Mouse (Mus musculus): ENCODE measurements around the gene Dpp8. TPM values are rescaled to one million over a fixed set of nuclear protein-coding genes. Genes with fewer than 3 reads are reported as not detected.

Gene Dpp8
- total RNA-seq, 2 experiments from 2014 or later: 162 to 163 TPM

DNA sequence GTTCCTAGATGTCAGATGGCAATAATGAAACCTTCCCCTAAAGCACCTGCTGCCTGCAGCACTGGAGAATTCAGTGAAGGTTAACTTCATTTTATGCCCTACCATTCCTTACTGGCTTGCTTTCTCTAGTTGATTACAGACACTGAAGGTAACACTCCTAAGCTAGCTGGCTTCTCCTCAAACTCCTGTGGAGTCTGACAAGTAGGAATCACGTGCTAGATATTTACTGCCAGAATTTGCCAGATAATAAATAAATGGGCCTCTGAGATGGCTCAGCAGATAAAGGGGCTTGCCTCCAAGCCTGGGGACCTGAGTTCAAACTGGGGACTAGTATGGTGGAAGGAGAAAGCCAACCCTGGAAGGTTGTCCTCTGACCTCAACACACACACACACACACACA is 54.6 kb downstream of the Dpp8 start:
- DNase-seq: no peak

DNA sequence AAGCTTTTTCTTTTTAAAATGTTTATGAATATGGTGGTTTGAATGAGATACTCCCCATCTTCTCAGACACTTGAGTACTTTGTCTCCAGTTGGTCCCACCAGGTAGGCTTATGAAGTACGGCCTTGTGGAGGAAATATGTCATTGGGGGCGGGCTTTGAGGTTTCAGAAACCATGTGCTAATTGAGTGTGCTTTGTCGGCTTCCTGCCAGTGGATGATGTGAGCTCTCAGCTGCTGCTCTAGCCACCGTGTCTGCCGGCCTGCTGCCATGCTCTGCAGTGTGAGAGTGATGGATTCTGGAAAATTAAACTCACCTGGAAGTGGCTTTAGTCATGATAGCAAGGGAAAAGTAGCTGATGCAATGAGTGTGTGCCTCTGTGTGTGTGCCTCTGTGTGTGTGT is 55.3 kb downstream of the Dpp8 start:
- no peak for DNase-seq

DNA sequence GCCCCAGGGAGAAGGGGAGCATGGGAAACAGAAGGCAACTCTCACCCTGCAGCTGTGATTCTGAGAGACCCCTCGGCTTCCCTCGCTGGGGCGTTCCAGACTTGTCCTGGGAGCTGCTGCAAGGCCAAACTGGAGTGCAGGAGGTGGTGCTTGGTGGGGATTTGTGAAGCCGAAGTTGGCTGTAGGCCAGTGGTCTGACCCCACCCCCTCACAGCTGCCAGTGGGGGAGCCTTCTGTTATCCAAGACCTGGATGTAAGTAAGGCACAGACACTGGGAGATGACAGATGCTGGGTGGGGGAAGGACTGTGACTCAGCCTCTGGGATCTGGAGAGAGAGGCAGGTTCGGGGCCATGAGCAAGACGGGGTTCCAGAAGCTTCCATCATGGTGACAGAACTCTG is 62.0 kb downstream of the Dpp8 start:
- no peak for DNase-seq

DNA sequence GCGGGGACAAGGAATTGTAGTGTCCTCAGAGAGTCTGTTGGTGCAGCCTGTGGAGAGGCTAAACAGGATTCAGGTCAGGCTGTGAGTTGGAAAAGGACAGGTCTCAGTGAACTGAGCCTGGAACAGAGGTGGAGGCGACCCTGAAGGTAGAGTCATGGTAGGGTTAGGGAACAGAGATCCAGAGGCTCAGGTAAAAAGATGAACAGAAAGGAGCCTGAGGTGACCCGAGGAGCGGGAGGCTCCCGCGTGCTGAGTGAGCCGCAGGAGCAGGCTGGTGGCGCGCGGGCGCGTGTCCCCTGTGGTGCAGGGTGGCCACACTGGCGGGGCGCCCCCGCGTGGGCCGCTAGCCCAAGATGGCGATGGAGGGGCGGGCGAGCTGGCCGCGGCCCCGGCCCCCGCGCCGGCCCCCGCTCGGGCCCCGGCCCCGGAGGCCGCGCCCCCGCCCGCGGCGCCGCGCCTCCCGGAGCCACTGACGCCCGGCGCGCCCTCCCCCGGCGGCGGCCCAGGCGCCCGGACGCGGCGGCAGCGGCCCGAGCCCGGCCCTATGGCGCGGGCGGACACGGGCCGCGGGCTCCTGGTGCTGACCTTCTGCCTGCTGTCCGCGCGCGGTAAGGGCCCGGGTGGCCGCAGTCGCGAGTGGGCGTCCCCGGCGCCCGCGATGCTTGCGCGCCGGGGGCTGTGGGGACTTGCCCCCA is 68.9 kb downstream of the Dpp8 start, which contains the start of gene Igdcc4:
Gene Igdcc4, plus strand, starts transcription at position 496 of the 695 bp plus-strand sequence.
- DNase-seq: no peak

DNA sequence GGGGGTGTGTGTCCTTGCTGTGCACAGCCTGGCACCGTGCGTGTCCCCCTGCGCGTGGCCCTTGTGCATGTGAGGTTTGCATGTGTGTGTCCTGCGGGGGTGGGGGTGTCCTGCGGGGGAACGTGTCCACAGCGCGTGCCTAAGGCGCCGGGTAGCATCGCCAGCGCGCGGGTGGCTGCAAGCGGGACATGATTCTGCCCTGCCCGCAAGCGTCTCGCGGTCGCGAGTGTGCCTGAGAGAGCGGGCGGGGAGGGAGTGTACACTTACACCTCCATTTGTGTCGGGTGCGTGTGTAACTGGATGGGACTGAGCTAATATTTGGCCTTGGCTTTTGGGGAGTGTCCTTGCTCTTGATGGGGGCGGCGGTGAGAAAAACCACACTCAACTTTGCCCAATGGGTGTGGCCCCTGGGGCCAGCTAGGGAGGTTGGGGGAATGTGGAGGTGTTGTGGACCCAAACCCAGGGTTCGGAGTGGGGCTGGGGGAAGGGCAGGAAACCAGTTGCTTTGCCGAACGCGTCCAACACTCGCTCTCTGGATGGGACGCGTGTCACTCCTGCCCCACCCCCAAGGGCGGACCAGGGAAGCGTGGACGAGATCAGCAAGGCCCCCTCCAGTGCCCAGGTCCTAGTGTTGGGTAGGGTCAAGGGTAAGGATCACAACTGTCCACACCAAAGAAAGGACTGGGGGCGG is 69.6 kb downstream of the Dpp8 start:
- DNase-seq: peak in 1 of 2 experiments; percentile 41

DNA sequence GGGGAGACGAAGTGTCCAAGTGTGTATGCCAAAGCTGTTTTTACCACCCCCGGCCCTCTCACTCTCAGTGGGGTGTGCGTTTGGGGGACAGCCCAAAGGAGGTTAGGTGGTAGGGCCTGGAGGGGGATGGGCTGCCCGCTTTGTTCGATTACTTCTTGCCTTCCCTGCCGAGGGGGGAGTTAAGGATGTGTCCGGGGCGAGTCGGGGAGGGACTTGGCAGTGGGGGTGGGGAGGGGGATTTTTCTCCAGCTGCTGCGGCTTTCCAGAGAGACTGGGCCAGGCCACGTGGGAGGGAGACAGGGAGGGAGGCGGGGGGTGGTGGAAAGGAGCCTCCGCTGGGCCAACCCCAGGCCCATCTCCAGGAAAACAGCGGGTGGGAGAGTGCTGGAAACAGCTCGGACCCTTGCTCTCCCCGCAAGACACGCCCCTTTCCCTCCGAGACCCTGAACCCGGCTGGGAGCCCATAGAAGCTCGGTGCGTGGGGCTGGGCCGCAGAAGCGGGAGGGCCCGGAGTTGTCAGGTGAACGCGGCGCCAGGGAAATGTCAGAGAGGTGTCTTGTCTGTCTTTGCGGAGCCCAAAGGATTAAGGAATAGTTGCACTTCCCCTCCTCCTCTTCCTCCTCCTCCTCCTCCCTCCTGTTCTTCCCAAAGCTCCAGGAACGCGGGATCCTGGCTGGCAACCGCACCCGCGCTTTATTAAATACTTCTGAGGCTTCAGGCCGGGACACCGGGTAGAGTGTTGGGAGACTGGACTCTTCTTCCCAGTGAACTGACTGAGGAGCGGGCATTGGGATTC is 70.4 kb downstream of the Dpp8 start:
- no peak for DNase-seq

DNA sequence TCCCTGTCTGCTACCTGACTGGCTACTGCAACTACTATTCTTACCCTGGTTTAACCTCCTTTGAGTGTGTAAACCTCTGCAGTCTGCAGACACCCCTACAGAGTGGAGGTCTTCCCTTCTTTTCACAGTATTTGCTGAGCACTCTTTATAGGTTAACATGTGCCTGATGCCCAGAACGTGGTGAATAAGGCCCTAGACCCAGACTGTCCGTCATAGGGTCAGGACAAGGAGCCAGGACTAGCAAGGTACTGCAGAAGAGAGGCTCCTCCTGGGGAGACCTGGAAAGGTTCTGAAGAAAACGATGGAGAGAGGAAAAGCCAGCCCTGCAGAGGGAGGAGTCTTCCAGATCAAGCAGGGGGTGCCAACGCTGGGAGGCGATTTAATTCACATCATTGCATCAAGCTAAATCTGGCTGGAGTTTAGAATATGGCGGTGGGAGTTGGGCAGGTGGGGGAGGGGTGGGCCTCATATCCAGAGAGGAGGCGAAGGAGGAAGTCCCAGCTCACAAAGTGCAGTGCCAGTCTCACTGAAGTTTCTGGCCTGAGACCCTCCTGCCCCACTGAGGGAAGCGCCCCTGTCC is 71.0 kb downstream of the Dpp8 start:
- DNase-seq: no peak

DNA sequence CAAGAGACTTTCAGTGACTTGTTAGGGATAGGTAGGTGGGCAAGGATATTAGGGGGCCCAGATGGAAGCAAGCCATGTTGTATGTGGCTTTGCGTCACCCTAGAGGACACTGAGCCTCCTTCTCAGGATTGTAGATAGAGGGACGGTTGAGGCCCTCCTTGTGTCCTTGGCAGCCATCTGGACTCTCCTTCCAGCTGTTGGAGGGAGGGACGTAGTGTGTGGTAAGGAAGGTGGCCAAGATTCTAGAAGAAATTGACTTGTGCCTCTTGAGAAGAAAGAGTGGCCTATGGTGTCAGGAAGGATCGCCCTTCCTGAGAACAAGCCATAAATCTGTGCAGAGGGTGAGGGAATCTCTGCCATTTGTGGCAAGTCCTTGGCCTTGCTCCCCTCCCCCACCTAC is 74.6 kb downstream of the Dpp8 start:
- DNase-seq: no peak

DNA sequence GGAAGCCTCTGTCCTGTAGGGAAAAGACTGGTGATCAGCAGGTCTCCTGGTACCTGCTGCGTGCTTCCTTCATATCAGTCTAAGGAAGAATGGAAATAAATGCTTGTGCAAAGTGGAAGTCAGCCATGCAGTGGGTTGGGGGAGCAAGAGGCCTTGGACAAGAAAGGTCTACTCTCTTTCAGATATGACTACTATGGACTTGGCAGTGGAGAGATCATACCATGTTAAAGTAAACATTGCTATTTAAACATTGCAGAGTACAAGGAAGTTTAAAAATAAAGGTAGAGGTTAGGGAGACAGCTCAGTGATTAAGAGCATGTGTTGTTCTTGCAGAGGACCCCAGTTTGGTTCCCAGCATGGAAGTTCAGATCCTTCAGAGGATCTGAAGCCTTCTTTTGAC is 75.7 kb downstream of the Dpp8 start:
- DNase-seq: no peak

DNA sequence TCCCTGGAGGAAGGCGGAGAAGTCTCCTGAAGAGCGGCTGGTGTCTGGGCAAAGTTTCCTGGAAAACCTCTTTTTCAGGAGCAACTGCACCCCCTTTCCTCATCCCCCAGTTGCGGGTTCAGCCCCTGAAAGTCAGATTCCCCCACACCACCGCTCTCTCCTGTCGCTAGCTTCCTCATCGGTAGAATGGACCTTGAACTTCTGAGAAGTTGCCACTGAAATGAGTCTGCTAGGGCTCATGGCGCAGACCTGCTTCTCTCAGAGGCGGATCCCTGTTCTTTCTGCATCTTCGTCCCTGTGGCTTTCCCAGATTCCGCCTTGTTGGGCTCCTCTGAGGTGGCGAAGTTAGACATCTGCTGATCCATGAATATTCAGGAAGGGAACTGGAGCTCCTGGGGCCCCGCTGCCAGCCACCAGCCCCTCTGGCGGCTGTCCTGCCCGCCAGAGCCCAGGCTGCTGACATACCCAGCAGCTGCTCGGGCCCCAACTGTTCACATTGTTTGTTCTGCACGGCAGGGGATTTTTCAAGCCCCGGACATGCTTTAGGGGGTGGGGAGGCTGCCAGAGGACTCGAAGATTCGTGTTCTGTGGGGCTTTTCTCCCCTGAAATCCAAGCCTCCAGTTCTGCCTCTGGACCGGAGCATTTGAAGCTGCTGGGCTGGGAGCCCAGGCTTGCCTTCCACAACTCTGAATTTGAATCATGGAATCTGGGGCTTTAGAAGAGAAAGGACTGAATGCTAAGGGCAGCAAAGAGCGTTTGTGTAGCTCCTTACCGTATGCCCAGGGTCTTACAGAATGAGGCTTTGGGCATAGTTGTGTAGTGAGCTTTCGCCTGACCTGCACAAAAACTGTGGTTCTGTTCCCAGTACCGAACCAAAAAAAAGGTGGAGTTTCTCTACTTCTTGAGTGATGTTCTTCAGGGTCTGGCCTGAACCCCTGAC is 77.2 kb downstream of the Dpp8 start:
- DNase-seq: peak; percentile 55 to 67

DNA sequence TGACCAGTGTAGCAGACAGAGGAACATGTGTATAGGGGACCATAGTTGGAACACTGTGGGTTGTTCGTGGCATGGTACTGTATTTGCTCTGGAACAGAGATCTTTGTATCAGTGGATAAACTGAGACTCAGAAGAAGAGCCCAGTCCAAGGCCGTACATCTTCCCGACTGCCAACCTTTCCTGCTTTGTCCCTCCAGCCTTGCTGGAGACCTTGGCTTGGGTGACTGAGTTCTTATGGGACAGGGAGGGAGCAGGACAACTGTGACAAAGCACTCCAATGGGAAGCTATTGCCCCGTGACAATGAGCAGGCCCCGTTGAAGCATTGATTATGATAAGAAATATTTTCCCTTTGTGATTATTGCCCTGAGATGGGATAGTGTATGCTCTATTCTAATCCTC is 79.5 kb downstream of the Dpp8 start:
- DNase-seq: no peak

DNA sequence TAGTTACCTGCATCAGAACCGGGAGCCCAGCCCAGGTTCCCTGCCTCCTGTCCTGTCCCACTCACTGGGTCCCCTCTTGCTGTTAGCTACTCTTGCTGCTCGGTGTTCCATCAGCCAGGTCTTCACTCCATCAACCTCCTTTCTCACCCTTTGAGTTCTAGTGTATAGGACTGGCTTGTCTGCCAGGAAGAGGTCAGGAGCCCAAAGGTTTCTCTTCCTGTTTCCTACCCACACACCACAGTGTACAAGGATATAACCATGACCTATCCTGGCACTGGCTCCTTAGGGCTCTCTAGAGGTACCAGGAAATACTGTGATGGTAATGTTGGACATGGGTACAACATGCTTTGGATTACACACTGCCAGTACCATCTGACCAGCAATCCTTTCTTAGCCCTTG is 81.5 kb downstream of the Dpp8 start:
- DNase-seq: no peak

DNA sequence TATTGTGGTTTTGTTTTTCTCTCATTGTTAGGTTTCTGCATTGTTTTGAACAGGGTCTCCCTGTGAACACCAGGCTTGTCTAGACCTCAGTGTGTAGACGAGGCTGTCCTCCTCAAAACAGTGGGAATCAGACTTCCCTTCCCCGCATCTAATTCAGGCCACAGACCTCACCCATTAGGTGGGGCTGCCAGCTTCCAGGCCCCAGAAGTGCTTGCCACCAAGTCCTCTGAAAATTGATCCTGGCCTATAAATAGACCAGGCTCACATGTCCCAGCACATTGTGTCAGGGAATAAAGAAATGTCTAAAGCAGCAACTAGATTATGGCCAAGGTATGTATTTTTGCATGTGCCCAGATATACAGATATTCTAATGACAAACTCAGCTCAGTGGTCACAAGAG is 83.7 kb downstream of the Dpp8 start:
- no peak for DNase-seq

DNA sequence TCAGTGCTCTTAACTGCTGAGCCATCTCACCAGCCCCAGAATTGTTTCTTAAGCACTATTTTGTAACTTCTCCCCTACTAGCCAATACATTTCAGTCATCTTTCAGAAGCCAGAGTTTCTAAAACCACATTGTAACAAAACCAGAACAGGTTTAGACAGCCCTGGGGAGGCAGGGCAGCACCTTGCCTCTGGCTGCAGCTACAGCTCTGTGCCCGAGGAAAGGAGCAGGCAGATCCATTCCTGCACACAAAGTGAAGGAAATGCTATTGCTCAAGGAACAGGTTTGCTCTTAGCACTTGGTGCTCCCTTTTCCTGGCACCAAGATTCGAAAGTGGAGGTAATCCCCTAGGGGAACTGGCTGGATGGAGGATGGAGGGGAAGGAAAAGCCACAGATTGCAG is 85.3 kb downstream of the Dpp8 start:
- no peak for DNase-seq

DNA sequence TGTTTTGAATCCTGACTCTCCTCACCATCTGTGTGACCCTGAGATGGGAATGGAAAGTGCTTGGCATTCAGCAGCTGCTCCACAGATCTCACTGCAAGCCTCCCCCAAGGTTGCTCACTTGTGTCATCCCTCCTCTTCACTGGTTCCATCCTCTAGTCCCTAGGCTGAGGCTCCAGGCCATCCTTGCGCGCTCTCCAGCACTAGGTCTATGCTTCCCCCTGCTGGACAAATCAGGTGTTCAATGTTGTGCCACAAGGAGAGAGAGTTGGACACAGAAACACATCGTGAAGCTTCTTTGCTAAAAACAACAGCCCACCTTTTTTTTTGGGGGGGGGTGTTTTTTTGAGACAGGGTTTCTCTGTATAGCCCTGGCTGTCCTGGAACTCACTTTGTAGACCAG is 88.7 kb downstream of the Dpp8 start:
- DNase-seq: peak; percentile 46 to 66

DNA sequence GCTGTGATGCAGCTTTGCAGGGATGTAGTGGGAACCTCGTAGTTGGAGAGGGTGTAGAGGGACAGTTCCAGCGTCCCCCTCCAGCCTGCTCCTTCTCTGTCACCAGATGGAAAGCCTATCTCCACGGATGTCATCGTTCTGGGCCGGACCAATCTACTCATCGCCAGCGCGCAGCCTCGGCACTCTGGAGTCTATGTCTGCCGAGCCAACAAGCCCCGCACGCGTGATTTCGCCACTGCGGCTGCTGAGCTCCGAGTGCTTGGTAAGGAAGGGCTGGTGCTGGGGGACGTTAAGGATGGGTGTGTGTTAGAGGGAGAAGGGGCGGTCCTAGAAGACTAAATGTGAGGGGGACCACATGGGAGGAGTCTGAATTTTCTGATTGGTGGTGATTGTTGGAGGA is 90.3 kb downstream of the Dpp8 start:
- DNase-seq: peak; percentile 65 to 78

DNA sequence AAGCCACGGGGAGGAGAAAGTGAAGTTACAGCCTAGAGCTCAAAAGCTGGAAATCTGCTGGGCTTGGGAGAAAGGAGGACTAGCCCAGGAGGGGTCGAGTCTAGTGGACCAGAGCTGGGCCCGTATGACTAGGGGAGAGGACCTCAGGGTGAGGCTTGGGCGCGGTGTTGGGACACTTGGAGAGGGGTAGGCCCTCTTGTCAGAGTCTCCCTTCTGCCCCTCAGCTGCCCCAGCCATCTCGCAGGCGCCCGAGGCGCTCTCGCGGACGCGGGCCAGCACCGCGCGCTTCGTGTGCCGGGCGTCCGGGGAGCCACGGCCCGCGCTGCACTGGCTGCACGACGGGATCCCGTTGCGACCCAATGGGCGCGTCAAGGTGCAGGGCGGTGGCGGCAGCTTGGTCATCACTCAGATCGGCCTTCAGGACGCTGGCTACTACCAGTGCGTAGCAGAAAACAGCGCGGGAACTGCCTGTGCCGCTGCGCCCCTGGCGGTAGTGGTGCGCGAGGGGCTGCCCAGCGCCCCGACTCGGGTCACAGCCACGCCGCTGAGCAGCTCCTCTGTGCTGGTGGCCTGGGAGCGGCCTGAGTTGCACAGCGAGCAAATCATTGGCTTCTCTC is 91.4 kb downstream of the Dpp8 start:
- peak; percentile 19 to 30 for DNase-seq

DNA sequence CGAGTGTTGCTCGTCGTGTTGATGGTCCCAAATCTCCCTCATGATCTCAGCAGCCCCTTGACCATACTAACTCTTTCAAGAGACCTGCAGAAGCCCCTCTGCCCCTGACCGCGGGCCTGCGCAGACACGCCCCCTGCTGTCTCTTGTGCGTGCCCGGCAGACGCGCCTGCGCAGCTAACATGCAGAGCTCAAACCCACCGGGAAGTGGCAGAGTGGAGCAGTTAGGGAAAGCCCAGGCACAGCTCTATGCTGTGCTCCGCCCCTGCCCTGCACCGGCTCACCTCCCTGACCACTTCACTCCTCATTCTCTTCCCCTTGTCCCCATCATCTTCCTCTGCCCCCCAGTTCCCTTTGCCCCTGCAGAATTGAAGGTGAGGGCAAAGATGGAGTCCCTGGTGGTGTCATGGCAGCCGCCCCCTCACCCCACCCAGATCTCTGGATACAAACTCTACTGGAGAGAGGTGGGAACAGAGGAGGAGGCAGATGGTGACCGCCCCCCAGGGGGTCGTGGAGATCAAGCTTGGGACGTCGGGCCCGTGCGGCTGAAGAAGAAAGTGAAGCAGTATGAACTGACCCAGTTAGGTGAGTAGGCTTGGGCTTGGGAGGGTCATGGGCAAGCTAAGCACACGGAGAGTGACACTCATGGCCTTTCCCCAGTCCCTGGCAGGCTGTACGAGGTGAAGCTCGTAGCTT is 96.1 kb downstream of the Dpp8 start:
- no peak for DNase-seq

DNA sequence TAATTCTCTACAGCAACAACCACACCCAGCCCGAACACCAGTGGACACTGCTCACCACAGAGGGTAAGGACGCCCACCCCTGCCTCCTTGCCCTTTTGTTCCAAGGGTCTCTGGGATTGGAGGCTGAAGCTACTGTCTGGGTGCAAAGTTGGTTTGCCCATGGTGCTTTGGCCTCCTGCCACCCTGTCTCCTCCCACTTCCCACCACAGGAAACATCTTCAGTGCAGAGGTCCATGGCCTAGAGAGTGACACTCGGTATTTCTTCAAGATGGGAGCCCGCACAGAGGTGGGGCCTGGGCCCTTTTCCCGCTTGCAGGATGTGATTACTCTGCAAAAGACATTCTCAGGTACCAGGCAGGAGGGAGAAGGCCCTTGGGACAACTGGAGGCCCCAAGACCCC is 99.5 kb downstream of the Dpp8 start:
- no peak for DNase-seq
